Mouse (Mus musculus): Measurements from ENCODE around the gene Hecw1.

DNA sequence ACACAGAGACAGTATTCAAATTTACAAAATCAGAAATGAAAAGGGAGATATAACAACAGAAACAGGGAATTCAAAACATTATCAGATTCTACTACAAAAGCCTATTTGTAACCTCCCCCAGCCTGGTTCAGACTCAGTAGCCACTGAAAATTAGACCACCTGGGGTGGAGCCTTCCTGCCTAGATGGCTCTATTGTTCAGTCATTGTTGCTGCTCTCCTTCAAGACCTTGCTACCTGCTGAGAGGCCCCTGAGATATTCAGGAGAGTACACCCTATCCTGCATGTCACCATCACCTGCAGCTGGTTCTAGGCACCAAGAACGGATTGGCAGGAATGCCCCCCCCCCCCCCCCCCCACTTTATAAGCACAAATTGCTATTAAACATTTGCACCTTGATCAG lies 233.0 kb downstream of the Hecw1 start:
- TF ChIP-seq POLR2A (IDR thresholded peaks at IDR 0.05; ENCODE audit: low read depth, low read length) (no peak), CTCF (IDR thresholded peaks at IDR 0.05; ENCODE audit: extremely low read depth, insufficient read length, insufficient replicate concordance, low read depth, low read length) (no peak)
